ENCODE assay signal across 12 mouse cellular contexts in genomic region chr4:32137243-32137642, GRCm38 (mm10).
"Had no signal": no experiment of that assay in that cellular context is flagged by ENCODE, and none has a peak within 500 bp of the region (broad histone marks: within the 10 kb centered on the region; RNA-seq: fewer than 3 reads in every experiment).

No protein-coding gene starts in this region.

- H3K4me2 ChIP-seq: limb, embryonic 15.5 days; liver, embryonic 12.5 days; midbrain, embryonic 11.5 days; midbrain, embryonic 15.5 days; neural tube, embryonic 13.5 days had no signal

- H3K36me3 ChIP-seq: limb, embryonic 15.5 days; liver, embryonic 12.5 days; midbrain, embryonic 15.5 days; neural tube, embryonic 13.5 days had no signal

- DNase-seq: kidney, adult 11 months; retina, postnatal 1 day; right cerebral cortex, postnatal 4 days; spleen, adult 18-20 months; thymus, postnatal 36 days had no signal

- H3K4me1 ChIP-seq: midbrain, embryonic 15.5 days had no signal

- H3K27ac ChIP-seq: layer of hippocampus, adult 2 months; limb, embryonic 15.5 days; liver, embryonic 12.5 days; midbrain, embryonic 15.5 days; neural tube, embryonic 13.5 days had no signal

- H3K27me3 ChIP-seq: limb, embryonic 15.5 days; midbrain, embryonic 15.5 days; neural tube, embryonic 13.5 days had no signal

- ATAC-seq: liver, embryonic 12.5 days had no signal

- H3K4me3 ChIP-seq: layer of hippocampus, adult 2 months; limb, embryonic 15.5 days; liver, embryonic 12.5 days; midbrain, embryonic 15.5 days; neural tube, embryonic 13.5 days had no signal

- H3K9ac ChIP-seq: limb, embryonic 15.5 days; liver, embryonic 12.5 days; lung, embryonic 14.5 days; midbrain, embryonic 15.5 days; neural tube, embryonic 13.5 days had no signal

- H3K9me3 ChIP-seq: limb, embryonic 15.5 days; liver, embryonic 12.5 days; midbrain, embryonic 15.5 days; neural tube, embryonic 13.5 days had no signal
